Mouse (Mus musculus) cortical plate, adult 2 months (tissue): ENCODE measurements around the gene Mlc1.

Experiments used
- CTCF ChIP-seq: fragments of 200-500 bp; IDR thresholded peaks from 2 replicates; pipeline ENCODE4 v1.5.1; 2011; ENCODE audit warnings: mild to moderate bottlenecking, control low read depth, low read length; ENCODE audit not compliant: insufficient read depth; ENCODE audit errors: extremely low read depth
- POLR2A ChIP-seq: fragments of 200-500 bp; IDR thresholded peaks from 2 replicates; pipeline ENCODE4 v1.6.1; 2011; ENCODE audit warnings: mild to moderate bottlenecking, low read length, control low read depth; ENCODE audit not compliant: insufficient read depth; ENCODE audit errors: extremely low read depth

- no peak for TF ChIP-seq CTCF
- no peak for TF ChIP-seq POLR2A
Observed at GRCm38 (mm10) chr15:88906347-88906746, 72.5 kb downstream of the Mlc1 start.
